Mouse (Mus musculus): ENCODE results near the gene Tubb5. TPM values are rescaled to one million over a fixed set of nuclear protein-coding genes. Genes with fewer than 3 reads are reported as not detected.
A peak's percentile ranks its signal among the peaks of the same experiment; 100 is the strongest.

Tubb5 gene
- polyA plus RNA-seq, 1 experiment from 2014 or later: 1,221 TPM

DNA sequence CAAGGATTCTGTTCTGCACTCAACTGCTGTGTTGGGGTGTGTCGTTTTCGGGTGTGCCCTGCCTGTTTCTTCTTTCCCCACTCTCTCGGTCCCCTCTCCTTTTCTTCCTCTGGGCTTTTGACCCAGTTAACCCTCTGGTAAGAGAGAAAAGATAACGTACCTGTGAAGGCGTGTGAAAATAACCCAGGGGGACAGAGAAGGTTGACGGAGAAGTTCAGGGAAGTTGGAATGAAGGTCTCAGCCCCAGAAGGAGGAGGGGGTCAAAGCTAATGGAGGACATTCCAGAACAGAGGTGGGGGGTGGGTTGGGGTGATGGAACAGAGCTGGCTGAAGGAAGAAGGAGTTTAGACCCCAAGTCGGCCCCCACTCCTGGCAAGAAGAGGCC is 30.8 kb upstream of the Tubb5 start:
- Histone ChIP-seq H3K36me3 (peaks cover 32% of the 10 kb centered on the region), H3K9me3 (0 out of 2 replicates have a peak, but pooled peaks cover 3% of the 10 kb centered on the region), H3K27me3 (no peaks in the 10 kb centered on the region), H3K4me2 (peak overlapping the region; percentile 99), H3K9ac (peak overlapping the region; percentile 89), H3K4me1 (peaks cover 70% of the 10 kb centered on the region), H3K4me3 (peak overlapping the region; percentile 73), H3K27ac (peak overlapping the region; percentile 98)
- 0% methylated on average over 7 of the region's 7 CpGs for WGBS
- no peak for ATAC-seq (ENCODE audit: insufficient number of reproducible peaks, insufficient read depth, low FRiP score, low TSS enrichment, low read depth)

DNA sequence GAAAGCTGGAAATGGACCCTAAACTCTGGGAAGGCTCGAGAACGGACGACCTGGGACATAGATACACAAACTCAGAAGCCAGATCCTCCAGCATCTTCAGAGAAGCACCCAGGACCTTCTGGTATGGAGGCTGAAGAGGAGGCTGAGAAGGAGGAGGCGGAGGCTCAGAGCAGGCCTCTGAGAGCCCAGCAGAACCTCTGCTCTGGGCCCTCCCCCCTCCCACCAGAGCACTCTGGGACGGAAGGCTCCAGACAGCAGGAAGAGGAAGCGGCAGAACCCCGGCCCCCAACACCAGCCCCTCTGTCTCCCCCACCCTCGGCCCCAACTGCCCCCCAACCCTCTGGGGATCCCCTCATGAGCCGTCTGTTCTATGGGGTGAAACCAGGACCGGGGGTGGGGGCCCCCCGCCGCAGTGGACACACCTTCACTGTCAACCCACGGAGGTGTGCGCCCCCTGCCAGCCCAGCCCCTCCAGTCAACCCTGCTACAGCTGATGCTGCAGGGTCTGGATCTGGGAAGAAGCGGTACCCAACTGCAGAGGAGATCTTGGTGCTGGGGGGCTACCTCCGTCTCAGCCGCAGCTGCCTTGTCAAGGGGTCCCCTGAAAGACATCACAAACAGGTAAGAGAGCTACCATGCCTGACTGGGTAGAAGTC is 30.2 kb upstream of the Tubb5 start:
- H3K4me1 ChIP-seq: peaks cover 63% of the 10 kb centered on the region
- H3K36me3 ChIP-seq: peaks cover 30% of the 10 kb centered on the region
- 19% methylated on average over 17 of the region's 17 CpGs for WGBS
- H3K4me2 ChIP-seq: peak overlapping the region; percentile 99
- H3K9me3 ChIP-seq: 0 out of 2 replicates have a peak, but pooled peaks cover 3% of the 10 kb centered on the region
- H3K4me3 ChIP-seq: peak overlapping the region; percentile 73
- H3K27ac ChIP-seq: peak overlapping the region; percentile 98
- H3K27me3 ChIP-seq: no peaks in the 10 kb centered on the region
- no peak for ATAC-seq (ENCODE audit: insufficient number of reproducible peaks, insufficient read depth, low FRiP score, low TSS enrichment, low read depth)
- H3K9ac ChIP-seq: peak overlapping the region; percentile 89

DNA sequence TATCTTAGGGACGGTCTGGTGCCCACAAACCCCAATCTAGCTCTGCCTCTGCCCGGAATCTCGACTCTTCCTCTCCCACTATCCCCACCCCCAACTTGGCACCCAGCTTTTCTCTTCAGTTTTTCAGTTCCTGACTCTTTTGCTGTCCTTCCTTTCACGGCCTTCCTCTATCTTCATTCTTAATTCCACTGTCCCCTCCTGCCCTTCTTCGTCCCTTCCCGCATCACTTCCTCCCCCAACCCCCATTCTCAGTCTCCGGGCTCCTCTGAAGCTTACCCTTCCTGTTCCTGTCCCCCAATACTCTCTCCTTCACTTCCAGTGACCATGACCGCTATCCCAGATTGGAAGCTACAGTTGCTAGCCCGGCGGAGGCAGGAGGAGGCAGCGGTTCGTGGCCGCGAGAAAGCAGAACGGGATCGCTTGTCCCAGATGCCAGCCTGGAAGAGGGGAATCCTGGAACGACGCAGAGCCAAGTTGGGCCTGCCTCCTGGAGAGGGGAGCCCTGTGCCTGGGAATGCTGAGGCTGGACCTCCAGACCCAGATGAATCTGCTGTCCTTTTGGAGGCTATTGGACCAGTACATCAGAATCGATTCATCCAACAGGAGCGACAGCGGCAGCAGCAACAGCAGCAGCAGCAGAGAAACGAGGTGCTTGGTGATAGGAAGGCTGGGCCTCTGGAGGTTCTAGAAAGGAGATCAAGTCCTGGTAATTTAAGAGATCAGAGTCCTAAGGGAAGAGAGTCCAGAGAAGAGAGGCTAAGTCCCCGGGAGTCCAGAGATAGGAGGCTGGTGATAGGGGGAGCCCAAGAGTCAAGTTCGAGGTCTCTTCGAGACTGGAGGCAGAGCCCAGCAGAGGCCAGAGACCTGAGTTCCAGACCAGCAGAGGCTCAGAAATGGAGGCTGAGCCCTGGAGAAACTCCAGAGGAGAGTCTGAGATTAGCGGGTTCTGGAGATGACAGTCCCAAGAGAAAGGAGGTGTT is 29.1 kb upstream of the Tubb5 start:
- H3K27ac ChIP-seq: peak overlapping the region; percentile 98
- ATAC-seq (ENCODE audit: insufficient number of reproducible peaks, insufficient read depth, low FRiP score, low TSS enrichment, low read depth): no peak
- 0 out of 2 replicates have a peak, but pooled peaks cover 3% of the 10 kb centered on the region for H3K9me3 ChIP-seq
- WGBS: 9% methylated on average over 26 of the region's 26 CpGs
- H3K36me3 ChIP-seq: peaks cover 25% of the 10 kb centered on the region
- peak overlapping the region; percentile 89 for H3K9ac ChIP-seq
- H3K27me3 ChIP-seq: no peaks in the 10 kb centered on the region
- H3K4me2 ChIP-seq: peak overlapping the region; percentile 99
- H3K4me1 ChIP-seq: peaks cover 56% of the 10 kb centered on the region
- peak overlapping the region; percentile 73 for H3K4me3 ChIP-seq

DNA sequence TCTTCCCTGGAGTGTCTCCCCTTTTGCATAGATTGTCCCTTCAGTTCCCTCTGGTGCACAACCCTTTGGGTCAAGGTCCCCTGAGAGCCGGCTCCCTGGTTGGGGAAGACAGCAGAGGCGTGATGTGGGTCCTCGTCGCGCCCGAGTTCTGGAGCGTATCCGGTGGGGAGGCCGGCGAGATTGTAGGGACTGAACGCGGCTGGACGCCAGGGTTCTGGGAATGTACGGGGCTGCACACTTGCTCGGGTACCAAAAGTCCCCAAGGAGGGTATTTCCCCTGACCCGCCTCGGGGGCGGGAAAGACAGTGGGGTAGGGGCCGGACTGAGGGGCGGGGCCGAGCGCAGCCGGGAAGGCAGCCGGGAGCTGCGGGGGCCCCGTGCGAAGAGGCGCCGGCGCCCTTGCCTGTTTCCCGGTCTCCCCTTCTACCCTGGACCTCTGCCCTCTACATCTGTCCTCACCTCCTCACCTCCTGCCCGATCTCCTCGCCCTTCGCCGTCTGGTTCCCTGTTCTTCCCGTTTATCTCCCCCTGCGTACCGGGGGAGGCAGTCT is 28.2 kb upstream of the Tubb5 start:
- peak; percentile 29; the same call in 1 of the 2 replicates for ATAC-seq (ENCODE audit: insufficient number of reproducible peaks, insufficient read depth, low FRiP score, low TSS enrichment, low read depth)
- under 1% methylated on average over 38 of the region's 38 CpGs for WGBS
- H3K27me3 ChIP-seq: no peaks in the 10 kb centered on the region
- peak overlapping the region; percentile 98 for H3K27ac ChIP-seq
- H3K36me3 ChIP-seq: peaks cover 21% of the 10 kb centered on the region
- peak overlapping the region; percentile 99 for H3K4me2 ChIP-seq
- H3K4me1 ChIP-seq: peaks cover 56% of the 10 kb centered on the region
- H3K9ac ChIP-seq: peak overlapping the region; percentile 89
- 0 out of 2 replicates have a peak, but pooled peaks cover 2% of the 10 kb centered on the region for H3K9me3 ChIP-seq
- H3K4me3 ChIP-seq: peak overlapping the region; percentile 73

DNA sequence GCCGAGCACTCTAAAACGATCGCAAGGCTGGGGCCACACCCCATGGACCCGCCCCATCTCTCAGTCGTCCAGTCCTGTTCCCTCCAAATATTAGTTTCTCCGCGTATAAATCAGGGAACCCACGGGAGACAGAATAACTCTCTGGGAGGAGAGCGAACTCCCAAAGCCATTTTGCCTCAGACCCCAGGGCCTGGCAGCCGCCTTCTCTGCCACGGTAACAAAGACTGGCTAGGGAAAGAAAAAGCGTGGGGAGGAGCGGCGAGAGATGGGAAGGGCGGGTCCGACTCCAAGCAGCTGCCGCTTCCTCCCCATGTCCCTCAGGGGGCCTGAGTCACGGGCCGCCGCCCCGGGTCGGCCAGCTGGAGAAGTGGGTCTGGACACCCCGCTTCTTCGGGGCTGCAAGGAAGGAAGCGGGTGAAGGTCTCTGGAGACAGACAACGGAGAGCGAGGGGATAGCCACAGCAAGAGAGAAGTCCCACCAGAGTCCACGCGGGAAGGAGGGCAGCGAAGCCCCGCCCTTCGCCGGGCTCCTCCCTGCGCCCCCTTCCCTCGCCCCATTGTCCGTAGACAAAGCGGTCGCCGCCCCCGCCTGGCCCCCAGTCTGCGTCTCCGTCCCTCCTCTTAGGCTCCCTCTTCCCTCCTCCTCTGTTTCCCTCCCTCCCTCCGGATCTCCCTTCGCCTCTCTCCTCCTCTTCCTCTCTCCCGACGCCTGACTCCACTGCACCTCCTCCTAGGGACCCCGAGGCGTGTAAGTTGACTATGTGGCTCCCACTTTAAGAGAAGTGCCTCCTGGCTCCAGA is 27.6 kb upstream of the Tubb5 start, which contains the start of gene Ppp1r18:
TSS of gene Ppp1r18 (plus strand) at position 113 of the 800 bp plus-strand sequence.
- no peaks in the 10 kb centered on the region for H3K27me3 ChIP-seq
- H3K36me3 ChIP-seq: peaks cover 14% of the 10 kb centered on the region; the same call in 1 of the 2 replicates
- peak within 1 kb of the TSS; percentile 98 for H3K27ac ChIP-seq
- peak within 1 kb of the TSS; percentile 99 for H3K4me2 ChIP-seq
- H3K4me3 ChIP-seq: peak within 1 kb of the TSS; percentile 73
- under 1% methylated on average over 37 of the region's 48 CpGs for WGBS
- ATAC-seq (ENCODE audit: insufficient number of reproducible peaks, insufficient read depth, low FRiP score, low TSS enrichment, low read depth): peak; percentile 63
- H3K4me1 ChIP-seq: peaks cover 54% of the 10 kb centered on the region
- H3K9me3 ChIP-seq: no peaks in the 10 kb centered on the region
- peak within 1 kb of the TSS; percentile 89 for H3K9ac ChIP-seq

DNA sequence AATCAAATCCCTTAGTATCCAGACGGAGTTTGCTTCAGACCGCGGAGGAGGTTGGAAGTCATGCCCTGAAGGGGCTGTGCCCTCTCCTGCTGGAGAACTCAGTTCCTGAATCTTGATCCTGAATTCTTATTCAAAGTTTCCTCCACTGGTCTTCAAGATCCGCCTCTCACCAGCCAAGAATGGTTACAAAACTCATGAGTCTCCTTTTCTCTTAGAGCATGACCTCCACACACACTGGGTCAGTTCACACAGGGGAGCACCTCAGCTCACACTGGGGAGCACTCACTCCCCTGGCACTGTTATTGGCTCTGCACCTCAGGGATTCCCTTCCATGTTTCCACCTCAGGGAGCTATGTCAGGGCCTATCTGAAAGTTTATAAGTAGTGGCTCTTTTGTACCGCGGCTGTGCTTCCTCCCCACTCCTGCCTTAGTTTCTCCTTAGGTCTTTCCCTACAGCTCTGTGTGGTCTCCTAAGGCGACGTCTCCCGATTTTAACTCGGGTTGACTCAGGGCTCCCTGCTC is 26.8 kb upstream of the Tubb5 start:
- no peak for ATAC-seq (ENCODE audit: insufficient number of reproducible peaks, insufficient read depth, low FRiP score, low TSS enrichment, low read depth)
- Histone ChIP-seq H3K4me3 (peak overlapping the region; percentile 73), H3K4me1 (peaks cover 50% of the 10 kb centered on the region), H3K4me2 (peak overlapping the region; percentile 99), H3K9me3 (no peaks in the 10 kb centered on the region), H3K27ac (peak overlapping the region; percentile 98), H3K9ac (peak overlapping the region; percentile 89), H3K36me3 (peaks cover 12% of the 10 kb centered on the region; the same call in 1 of the 2 replicates), H3K27me3 (no peaks in the 10 kb centered on the region)
- WGBS: 18% methylated on average over 10 of the region's 10 CpGs

DNA sequence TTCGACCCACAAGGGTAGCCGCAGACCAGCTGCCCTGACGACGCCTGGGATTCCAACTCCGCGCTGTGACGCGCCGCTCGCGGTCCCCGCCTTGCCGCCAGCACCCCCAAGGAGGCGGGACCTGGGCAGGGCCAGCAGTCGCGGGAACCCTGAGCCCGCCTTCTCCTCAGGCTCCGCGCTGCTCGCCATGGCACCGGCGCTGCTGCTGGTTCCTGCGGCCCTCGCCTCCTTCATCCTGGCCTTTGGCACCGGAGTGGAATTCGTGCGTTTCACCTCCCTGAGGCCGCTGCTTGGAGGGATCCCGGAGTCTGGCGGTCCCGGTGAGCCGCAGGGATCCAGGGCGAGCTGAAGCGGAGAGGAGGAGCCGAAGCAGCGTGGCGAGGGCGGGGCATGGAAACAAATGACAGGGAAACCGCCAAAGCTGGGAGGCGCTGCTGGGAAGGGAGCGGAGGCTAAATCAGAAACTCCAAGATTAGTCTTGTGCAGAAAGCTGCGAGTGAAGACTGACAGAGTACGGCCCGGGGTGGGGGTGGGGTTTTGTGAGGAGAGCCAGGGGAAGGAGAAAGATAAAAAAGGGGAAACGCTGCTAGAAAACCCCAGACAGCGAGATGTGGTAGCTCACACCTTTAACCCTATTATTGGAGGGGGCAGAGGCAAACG is 23.2 kb upstream of the Tubb5 start, which contains the start of gene Nrm:
TSS of gene Nrm (plus strand) at position 121 of the 660 bp plus-strand sequence.
- Histone ChIP-seq H3K4me1 (peaks cover 20% of the 10 kb centered on the region), H3K27ac (peak within 1 kb of the TSS; percentile 96), H3K9ac (peak within 1 kb of the TSS; percentile 79), H3K27me3 (no peaks in the 10 kb centered on the region), H3K4me3 (peak within 1 kb of the TSS; percentile 75), H3K36me3 (peaks cover 31% of the 10 kb centered on the region), H3K4me2 (peak within 1 kb of the TSS; percentile 71), H3K9me3 (no peaks in the 10 kb centered on the region)
- peak; percentile 89 for ATAC-seq (ENCODE audit: insufficient number of reproducible peaks, insufficient read depth, low FRiP score, low TSS enrichment, low read depth)
- WGBS: under 1% methylated on average over 47 of the region's 47 CpGs

DNA sequence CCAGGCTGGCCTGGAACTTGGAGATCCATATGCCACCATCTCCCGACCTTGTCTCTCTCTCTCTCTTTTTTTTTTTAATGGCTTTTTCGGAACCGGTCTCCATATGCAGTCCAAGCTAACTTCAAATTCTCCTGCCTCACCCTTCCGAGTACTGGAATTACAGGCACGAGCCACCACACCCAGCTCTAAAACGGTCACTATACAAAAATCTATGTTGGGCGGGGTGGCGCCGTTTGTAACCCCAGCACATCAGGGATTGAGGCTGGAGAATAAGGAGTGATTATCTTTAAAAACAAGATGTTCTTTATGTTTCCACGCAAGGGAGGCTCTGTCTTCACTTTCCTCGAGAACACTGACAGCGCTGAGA is 22.7 kb upstream of the Tubb5 start:
- peaks cover 20% of the 10 kb centered on the region for H3K4me1 ChIP-seq
- H3K36me3 ChIP-seq: peaks cover 31% of the 10 kb centered on the region
- peak overlapping the region; percentile 75 for H3K4me3 ChIP-seq
- H3K9me3 ChIP-seq: no peaks in the 10 kb centered on the region
- peak overlapping the region; percentile 96 for H3K27ac ChIP-seq
- 3% methylated on average over 12 of the region's 12 CpGs for WGBS
- ATAC-seq (ENCODE audit: insufficient number of reproducible peaks, insufficient read depth, low FRiP score, low TSS enrichment, low read depth): no peak
- H3K27me3 ChIP-seq: no peaks in the 10 kb centered on the region
- H3K4me2 ChIP-seq: peak overlapping the region; percentile 71
- H3K9ac ChIP-seq: peak overlapping the region; percentile 79

DNA sequence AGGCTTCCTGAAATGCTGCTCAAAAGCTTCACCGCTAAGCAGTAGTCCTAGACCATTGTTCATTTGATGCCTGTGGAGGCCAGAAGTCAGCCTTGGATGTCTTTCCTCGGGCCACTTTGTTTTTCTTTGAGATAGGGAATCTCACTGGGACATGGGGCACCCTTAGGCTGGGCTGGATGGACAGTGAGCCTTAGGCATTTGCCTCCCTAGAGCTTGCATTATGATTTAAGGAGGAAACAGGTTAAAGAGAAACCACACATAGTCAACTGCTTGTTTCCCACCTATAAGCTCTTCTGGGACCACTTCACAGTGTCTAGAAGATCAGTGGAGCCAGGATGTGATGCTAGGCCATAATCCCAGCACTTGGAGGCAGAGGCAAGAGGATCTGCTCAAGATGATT is 21.7 kb upstream of the Tubb5 start:
- Histone ChIP-seq H3K27ac (no peak overlapping the region), H3K36me3 (peaks cover 34% of the 10 kb centered on the region), H3K9me3 (no peaks in the 10 kb centered on the region), H3K4me3 (no peak overlapping the region), H3K27me3 (no peaks in the 10 kb centered on the region), H3K4me1 (peaks cover 16% of the 10 kb centered on the region), H3K4me2 (no peak overlapping the region), H3K9ac (no peak overlapping the region)
- no peak for ATAC-seq (ENCODE audit: insufficient number of reproducible peaks, insufficient read depth, low FRiP score, low TSS enrichment, low read depth)
- WGBS: 68% methylated on average over 2 of the region's 2 CpGs

DNA sequence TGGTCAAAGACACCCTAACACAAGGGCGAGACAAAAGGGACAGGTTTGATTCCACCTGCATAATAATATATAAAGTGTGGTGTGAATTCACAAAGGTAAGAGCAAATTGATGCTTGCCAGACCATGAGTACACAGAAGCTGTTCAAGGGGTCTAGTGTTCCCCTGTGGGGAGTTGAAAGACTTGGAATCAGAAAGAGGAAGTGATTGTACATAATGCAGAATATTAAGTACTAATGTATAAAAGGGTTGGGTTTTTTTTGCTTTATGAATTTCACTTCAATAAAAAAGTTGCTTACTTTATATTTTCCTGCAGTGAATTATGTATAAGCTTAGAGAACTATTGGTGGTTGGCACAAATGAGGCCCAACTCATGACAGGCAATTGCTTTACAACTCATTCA is 21.3 kb upstream of the Tubb5 start:
- ATAC-seq (ENCODE audit: insufficient number of reproducible peaks, insufficient read depth, low FRiP score, low TSS enrichment, low read depth): no peak
- 89% methylated on average over 1 of the region's 1 CpGs for WGBS
- H3K36me3 ChIP-seq: peaks cover 39% of the 10 kb centered on the region

More for the DNA sequence above, 21.3 kb upstream of the Tubb5 start:
- Histone ChIP-seq H3K4me1 (peaks cover 11% of the 10 kb centered on the region), H3K9ac (no peak overlapping the region), H3K4me2 (no peak overlapping the region), H3K4me3 (no peak overlapping the region), H3K27ac (no peak overlapping the region), H3K9me3 (no peaks in the 10 kb centered on the region), H3K27me3 (no peaks in the 10 kb centered on the region)

Data from embryonic facial prominence, embryonic 13.5 days (tissue).